11 mouse cellular contexts compared by ENCODE assay signal in the genomic region with DNA sequence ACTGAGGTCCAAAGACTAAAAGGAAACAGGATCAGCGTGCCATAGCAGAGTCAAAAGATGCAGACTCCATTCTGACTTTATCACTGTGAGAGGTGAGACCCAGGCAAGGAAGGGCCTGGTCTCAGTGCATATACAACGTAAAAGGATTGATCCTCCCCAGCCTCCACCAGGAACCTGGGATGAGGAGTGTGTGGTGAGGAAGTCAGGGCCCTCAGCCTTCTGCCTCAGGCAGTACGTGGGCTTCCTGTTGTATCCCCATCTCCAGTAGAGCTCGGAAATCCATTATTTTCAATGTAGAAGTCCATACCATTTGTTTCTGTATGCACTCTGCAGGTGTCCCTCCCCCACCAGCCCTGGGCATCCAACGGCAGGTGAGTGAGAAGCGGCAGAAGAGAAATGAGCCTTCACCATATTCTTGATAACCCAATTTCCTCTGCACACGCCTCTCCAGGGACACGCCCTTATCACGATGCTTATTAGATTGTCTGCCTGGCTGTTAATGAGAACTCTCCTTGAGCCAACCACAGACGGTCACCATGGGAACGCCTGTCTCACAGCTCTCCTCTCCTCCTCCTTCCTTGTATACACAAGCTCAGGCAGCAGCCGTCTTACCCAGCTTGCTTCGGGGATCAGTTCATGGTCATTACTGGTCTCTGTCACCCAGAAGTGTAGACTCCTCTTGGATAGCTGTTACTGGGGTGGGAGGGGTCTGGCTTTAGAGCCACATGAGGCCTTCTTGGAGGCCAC.
DNase-seq lines count a peak whose midpoint lies in the region; ATAC-seq and TF ChIP-seq lines count a peak whose summit lies in the region.
"Had no signal": no experiment of that assay in that cellular context is flagged by ENCODE, and none has a peak within 500 bp of the region (broad histone marks: within the 10 kb centered on the region; RNA-seq: fewer than 3 reads in every experiment).

No protein-coding gene starts in this region.

- H3K27me3 ChIP-seq in neural tube, embryonic 12.5 days (replicated peaks), result no peaks in the 10 kb centered on the region
- H3K27me3 ChIP-seq in forebrain, embryonic 12.5 days, result no peaks in the 10 kb centered on the region
- H3K27me3 ChIP-seq in hindbrain, postnatal 0 days (ENCODE audit: insufficient read depth, low read length), result no peaks in the 10 kb centered on the region

- H3K27ac ChIP-seq in neural tube, embryonic 12.5 days, result 0 out of 2 replicates have a peak overlapping the region, but pooled peaks have one; percentile 20
- H3K27ac ChIP-seq in forebrain, embryonic 12.5 days, result peak overlapping the region; percentile 65
- peak overlapping the region; percentile 65 for H3K27ac ChIP-seq in hindbrain, postnatal 0 days
- H3K27ac ChIP-seq: limb, embryonic 13.5 days; macrophage had no signal

- H3K36me3 ChIP-seq in neural tube, embryonic 12.5 days, result peaks cover 27% of the 10 kb centered on the region; the same call in 1 of the 2 replicates
- H3K36me3 ChIP-seq in forebrain, embryonic 12.5 days (replicated peaks), result 0 out of 2 replicates have a peak, but pooled peaks cover 10% of the 10 kb centered on the region
- H3K36me3 ChIP-seq in hindbrain, postnatal 0 days (ENCODE audit: insufficient read depth, low read length), result no peaks in the 10 kb centered on the region
- H3K36me3 ChIP-seq: limb, embryonic 13.5 days had no signal

- no peak overlapping the region for H3K4me2 ChIP-seq in neural tube, embryonic 12.5 days (replicated peaks)
- no peak overlapping the region for H3K4me2 ChIP-seq in forebrain, embryonic 12.5 days
- H3K4me2 ChIP-seq in hindbrain, postnatal 0 days (ENCODE audit: low read depth, low read length), result no peak overlapping the region
- H3K4me2 ChIP-seq: limb, embryonic 13.5 days had no signal

- DNase-seq in neural tube, embryonic 10.5 days (ENCODE audit: extremely low spot score, low spot score), result no peak
- DNase-seq in hindbrain, postnatal 0 days (ENCODE audit: low spot score), result peak; percentile 86
- peak; percentile 43 for DNase-seq in retina, embryonic 14.5 days (ENCODE audit: low spot score)
- DNase-seq in frontal cortex, postnatal 36 days (ENCODE audit: low spot score in 2 of 2), result no peak
- no peak for DNase-seq in thymus, postnatal 0 days (ENCODE audit: low spot score)
- DNase-seq: kidney, adult 9 months; thymus, postnatal 36 days had no signal

- ATAC-seq in neural tube, embryonic 12.5 days (ENCODE audit: low FRiP score, low read depth), result peak; percentile 83
- ATAC-seq in forebrain, embryonic 12.5 days (ENCODE audit: low FRiP score), result peak; percentile 90
- ATAC-seq in hindbrain, postnatal 0 days, result peak; percentile 89

- H3K4me3 ChIP-seq in neural tube, embryonic 12.5 days, result no peak overlapping the region
- no peak overlapping the region for H3K4me3 ChIP-seq in forebrain, embryonic 12.5 days (replicated peaks)
- no peak overlapping the region for H3K4me3 ChIP-seq in hindbrain, postnatal 0 days (ENCODE audit: low read length)
- H3K4me3 ChIP-seq: limb, embryonic 13.5 days had no signal

- TF ChIP-seq CTCF in hindbrain, postnatal 0 days (IDR thresholded peaks at IDR 0.05; ENCODE audit: low read depth), result no peak

- peaks cover 11% of the 10 kb centered on the region for H3K4me1 ChIP-seq in neural tube, embryonic 12.5 days
- peaks cover 23% of the 10 kb centered on the region for H3K4me1 ChIP-seq in forebrain, embryonic 12.5 days
- peaks cover 21% of the 10 kb centered on the region for H3K4me1 ChIP-seq in hindbrain, postnatal 0 days (ENCODE audit: insufficient read depth, low read length)
- H3K4me1 ChIP-seq: limb, embryonic 13.5 days had no signal

- H3K9ac ChIP-seq in neural tube, embryonic 12.5 days, result no peak overlapping the region
- H3K9ac ChIP-seq in forebrain, embryonic 12.5 days, result no peak overlapping the region
- no peak overlapping the region for H3K9ac ChIP-seq in hindbrain, postnatal 0 days (replicated peaks; ENCODE audit: low read length)
- H3K9ac ChIP-seq: limb, embryonic 13.5 days had no signal

- WGBS in neural tube, embryonic 12.5 days, result 69% methylated on average over 13 of the region's 13 CpGs
- WGBS in forebrain, embryonic 12.5 days, result 67% methylated on average over 13 of the region's 13 CpGs
- 38% methylated on average over 13 of the region's 13 CpGs for WGBS in hindbrain, postnatal 0 days

- H3K9me3 ChIP-seq in neural tube, embryonic 12.5 days, result no peaks in the 10 kb centered on the region
- no peaks in the 10 kb centered on the region for H3K9me3 ChIP-seq in forebrain, embryonic 12.5 days
- H3K9me3 ChIP-seq in hindbrain, postnatal 0 days (ENCODE audit: low read length), result no peaks in the 10 kb centered on the region
- H3K9me3 ChIP-seq: limb, embryonic 13.5 days had no signal

Comparison
In these comparisons a context has a peak if more than half of its experiments do, and no peak if none do; other contexts are left out.
1. DNase-seq: peak in hindbrain, postnatal 0 days (single experiment) and retina, embryonic 14.5 days (single experiment); none in neural tube, embryonic 10.5 days (single experiment), frontal cortex, postnatal 36 days (0 of 2) and thymus, postnatal 0 days (single experiment).
2. Peak in every context shown above with its lines, with median percentiles within 50 percentile points of each other: ATAC-seq and H3K27ac ChIP-seq.